Mouse (Mus musculus): ENCODE data around the gene Slit1.

DNA sequence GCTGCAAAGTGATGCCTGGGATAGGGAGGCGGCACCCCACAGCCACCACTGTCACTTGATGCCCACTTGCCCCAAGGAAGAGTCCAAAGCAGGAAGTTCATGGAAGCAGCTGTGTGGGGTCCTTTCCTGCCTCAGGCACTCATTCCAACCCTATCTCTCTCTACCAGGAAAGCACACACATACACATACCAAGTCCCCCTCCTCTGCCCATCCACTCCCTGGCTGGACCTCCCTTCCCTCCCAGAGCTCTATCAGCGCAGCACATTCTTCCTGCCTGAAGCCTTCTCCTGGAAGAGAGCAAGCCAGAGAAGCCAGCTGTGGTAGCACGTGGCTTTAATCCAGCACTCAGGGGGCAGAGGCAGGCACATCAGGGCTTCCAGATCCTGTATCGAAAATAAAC lies 65.9 kb downstream of the Slit1 start:
- TF ChIP-seq CTCF (IDR thresholded peaks at IDR 0.05; ENCODE audit: borderline replicate concordance, extremely low read depth, insufficient read depth, insufficient read length) (no peak), POLR2A (IDR thresholded peaks at IDR 0.05; ENCODE audit: borderline replicate concordance, extremely low read depth, insufficient read depth, insufficient read length, poor library complexity, severe bottlenecking) (no peak)
